Mouse (Mus musculus) layer of hippocampus, postnatal 14 days (tissue): Measurements from ENCODE around the gene Pi4k2b. TPM values are rescaled to one million over a fixed set of nuclear protein-coding genes. Genes with fewer than 3 reads are reported as not detected.
"Not testable (repeated sequence)": the region's sequence is repeated elsewhere in the genome, so short reads cannot be mapped to it uniquely, and the experiment has no call there.

Source experiments
- DNase-seq, 2 experiments: peaks; one replicate each; pipeline ENCODE4 v3.0.0; 2021 to 2022; ENCODE audit warnings: low spot score in 2 of 2, mixed read lengths in 1 of 2
- total RNA-seq, 2 experiments: library from RNA; stranded (reverse); gene quantifications; 2 replicates each; pipeline ENCODE4 v1.2.3; 2021

The Pi4k2b gene
- total RNA-seq, 2 experiments from 2014 or later: 1.3 to 2.6 TPM

- not testable (repeated sequence) for DNase-seq
Measured at GRCm38 (mm10) chr5:52776466-52777354, 35.3 kb downstream of the Pi4k2b start.

DNA sequence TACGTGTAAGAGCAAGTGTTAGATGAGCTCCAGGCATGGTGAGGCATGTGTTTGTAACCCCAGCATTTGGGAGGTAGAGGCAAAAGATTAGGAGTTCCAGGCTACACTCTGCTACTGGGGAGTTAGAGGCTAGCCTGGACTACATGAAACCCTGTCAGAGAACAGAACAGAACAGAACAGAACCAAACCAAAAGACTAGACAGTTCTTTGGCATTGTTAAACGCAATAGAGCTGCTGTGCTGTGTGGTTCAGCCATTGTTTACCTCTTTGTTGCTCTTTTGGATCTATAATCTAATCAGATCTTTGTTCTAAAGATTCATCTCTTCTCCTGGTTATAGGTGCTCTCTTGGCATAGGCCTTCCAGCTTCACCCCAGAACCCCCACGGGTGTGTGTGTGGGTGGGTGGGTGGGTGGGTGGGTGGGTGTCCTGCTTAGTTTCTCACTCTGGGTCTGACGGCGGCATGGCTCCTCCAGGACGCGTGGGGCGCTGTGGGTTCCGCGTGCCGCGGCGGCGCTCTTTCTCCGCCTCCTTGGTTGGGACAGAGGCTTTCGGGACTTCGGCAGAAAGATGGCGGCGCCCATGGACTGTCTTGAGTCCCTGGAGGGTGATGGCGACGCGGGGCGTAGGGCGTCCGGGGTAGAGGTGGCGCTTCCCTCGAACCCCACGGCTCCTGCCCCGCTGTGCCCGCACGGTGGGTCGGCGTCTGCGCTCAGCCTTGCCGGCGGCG is 41.3 kb downstream of the Pi4k2b start:
- DNase-seq: peak; percentile 84 to 90

DNA sequence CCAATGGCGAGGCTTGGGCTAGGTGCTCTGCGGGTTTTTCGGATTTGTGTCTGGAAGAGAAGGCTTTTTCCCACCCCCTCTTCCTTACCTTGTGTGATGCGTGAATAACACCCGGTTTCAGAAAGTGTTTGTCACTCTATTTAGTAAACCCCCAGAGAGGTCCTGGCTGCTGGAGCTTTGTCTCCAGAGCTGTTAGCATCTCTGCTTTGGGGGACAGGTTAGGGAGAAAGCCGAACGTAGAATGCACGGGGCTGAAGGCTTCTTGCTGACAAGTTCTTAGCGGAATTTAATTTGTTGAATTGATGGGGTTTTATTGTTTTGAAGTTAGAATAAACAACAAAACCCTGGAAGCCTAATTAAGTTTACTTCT is 41.9 kb downstream of the Pi4k2b start:
- no peak for DNase-seq

DNA sequence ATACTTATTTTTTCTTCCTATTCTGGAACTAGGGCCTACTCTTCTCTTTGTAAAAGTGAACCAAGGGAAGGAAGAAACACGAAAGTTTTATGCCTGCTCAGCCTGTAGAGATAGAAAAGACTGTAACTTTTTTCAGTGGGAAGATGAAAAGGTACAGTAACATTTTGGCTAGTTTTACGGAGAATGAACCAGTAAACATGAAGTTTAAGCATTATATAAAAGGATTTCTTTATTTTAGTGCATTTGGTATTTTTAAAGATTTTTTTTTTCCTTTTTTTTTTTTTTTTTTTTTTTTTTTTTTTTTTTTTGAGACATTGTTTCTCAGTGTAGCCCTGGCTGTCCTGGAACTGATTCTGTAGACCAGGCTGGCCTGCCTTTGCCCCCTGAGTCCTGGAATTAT is 42.6 kb downstream of the Pi4k2b start:
- DNase-seq: no peak

DNA sequence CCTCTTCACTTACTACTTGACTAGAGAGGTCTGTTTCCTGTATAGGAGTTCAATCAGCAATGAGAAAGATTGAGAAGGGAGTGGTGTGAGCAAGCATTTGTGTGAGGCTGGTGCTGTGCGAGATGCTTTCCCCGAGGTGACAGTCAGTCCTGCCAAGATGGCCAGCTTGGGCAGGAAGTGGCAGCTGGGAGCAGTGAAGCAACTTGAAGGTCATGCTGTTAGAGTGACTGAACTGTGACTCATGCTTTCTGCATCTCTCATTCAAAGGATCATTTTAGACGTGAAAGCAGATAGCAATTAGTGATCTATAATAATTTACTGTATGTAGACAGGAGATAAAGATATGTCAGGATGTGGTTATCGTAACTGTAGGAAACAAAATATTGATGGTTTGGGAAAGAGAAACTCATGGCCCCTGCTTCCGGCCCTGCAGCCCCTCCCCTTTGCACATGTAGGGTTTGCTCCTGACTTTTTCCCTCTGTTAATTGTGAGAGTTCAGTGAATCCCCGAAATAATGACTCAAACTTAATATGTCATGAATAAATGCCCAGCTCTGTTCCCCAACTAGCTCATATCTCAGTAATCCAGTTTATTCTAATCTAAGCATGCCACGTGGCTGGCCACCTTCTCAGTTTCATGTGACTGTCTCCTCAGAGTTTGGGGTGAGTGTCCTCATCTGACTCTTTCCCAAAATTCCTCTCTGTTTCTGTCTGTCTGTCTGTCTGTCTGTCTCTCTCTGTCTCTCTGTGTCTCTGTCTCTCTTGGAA is 45.4 kb downstream of the Pi4k2b start:
- no peak for DNase-seq

GRCm38 (mm10) chr5:52793230-52793629 is 51.9 kb downstream of the Pi4k2b start:
- DNase-seq: no peak

- no peak for DNase-seq
Measured at GRCm38 (mm10) chr5:52794109-52794508, 52.7 kb downstream of the Pi4k2b start.

DNA sequence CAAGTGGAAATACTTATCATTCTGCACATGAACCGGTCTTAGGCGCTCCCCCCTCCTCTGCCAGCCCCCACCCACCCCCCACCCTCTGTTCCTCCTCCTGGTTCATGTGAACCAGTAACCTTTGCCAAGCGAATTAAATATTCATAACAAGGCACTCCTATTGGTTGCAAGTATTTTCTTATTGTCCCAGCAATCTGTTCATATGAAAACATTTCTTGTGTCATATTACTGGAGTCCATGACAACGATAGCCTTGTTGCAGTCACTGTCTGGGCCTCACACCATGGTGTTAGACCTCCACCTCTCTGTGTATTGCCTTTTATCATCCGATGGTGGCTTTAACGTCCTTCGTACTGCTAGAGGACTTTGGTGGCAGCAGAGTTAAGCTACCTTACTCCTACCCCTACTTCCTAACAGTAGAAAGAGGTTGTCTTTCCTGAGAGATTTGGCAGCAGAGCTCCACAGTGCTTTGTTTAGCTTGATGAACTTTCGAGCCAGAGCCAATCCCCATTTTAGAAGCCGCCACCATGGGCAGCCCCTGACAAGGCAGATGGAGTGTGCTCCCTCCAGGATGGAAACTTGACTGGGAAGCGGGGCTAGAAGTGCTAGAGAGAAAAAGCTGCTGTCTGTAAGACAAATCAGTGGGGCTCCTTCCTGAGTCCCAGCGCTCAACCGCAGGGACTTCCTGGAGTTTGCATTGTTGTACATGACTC is 58.1 kb downstream of the Pi4k2b start:
- no peak for DNase-seq

DNA sequence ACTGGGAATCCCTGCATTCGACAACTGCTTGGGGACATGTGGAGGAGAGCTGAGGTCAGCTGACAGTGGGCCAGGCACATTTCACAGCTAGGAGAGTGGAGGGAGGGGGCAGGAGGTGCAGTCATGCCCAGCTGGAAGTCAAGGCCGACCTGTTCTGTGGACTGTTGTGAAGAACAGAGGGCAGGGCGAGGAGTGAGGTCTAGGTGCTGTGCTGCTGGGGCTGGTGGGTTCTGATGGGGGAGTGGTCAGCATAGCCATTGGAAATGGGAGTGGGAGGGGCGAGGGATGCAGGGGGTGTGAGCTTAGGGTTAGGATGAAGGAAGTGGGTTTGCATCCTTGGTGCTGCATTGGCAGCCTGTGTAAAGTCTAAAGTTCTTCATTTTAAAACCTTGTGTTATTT is 64.4 kb downstream of the Pi4k2b start:
- no peak for DNase-seq

DNA sequence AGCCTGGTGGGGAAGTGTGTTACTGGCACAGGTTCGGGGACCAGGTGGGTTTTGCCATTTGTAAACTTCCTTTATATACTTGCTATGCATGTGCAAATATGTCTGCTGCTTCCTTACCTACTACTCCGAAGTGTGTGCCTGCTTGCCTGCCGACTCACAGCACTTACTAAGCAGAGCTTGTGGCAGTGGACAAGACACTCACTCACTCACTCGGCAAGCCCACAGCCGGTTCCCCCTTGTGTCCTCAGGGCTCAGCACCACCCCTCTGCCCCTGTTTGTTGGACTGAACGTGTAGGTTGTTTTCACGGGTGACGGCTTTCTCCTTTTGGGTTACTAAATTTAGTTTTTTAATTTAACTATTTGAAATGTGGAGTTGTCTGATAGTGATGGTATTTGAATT is 65.0 kb downstream of the Pi4k2b start:
- DNase-seq: no peak

DNA sequence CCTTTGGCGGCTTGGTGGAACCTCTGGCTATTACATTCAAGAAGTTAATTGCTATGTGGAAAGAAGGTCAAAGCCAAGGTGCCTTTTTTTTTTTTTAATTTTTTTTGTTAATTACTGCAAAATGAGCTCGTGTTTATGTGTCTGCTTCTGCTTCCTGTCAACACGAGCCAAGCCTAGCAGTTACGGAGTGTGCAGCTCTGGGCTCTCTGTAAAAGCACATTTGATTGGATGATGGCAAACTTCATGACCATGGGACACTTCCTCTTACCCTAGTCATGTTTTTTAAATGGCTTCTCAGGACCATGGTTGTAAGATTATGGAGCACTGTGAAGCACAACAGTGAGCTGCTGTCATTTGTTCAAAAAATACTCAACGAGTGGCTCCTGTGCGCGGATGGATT is 65.7 kb downstream of the Pi4k2b start:
- DNase-seq: no peak

- no peak for DNase-seq
Measured at GRCm38 (mm10) chr5:52810446-52810845, 69.1 kb downstream of the Pi4k2b start.

DNA sequence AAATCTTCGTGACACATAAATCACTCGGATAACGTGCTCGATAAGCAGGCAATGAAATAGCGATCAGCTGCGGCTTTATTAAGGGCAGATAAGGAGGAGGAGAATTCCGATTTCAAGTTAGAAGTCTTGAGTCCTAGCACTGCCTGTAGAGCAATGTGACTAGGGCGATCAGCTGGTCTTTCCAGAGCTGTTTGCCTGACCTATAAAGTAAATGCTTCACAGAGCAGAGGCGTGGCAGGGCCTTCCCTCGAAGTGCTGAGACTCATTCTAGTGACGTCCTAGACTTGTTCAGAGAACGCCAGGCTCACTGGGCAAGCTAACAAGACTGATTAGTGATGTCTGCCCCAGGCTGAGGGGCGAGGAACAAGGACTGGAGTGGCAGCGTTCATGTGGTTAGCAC is 69.7 kb downstream of the Pi4k2b start:
- DNase-seq: no peak

DNA sequence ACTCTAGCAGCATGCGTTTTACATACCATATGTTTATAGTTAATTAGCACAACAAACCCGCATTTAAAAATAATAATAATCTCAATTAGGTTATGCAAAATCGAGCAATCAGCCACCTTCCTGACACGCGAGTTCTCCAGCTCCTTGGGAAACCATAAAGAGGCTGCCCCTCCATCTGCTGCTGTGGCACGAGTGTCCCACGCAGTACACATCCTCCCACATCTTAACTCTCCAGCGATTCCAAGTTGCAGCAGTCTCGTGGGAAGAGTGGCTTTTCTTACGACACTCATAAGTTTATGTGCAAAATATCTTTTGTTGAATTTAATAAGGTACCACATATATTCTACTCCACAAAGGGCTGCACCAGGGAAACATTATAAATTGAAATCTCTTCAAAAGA is 71.1 kb downstream of the Pi4k2b start:
- no peak for DNase-seq

DNA sequence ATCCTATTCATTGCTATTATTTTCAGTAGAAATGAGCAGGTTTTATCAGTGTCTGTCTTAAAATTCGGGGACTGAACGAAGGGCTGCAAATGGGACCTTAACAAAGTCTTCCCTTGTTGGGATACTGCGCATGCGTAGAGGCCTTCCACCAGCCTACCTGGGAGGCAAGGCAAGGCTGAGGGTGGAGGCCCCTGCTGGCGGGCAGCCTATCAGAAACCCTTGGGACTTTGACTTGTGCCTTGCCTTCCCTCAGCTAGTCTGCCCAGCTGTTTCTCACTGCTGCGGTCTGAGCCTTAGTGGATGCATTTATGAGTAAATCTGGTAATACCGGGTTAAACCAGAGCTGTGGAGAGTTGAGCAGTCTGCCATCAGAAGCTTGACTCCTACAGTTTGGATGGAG is 71.9 kb downstream of the Pi4k2b start:
- DNase-seq: no peak

- no peak for DNase-seq
Measured at GRCm38 (mm10) chr5:52818676-52819075, 77.3 kb downstream of the Pi4k2b start.

Other genes starting within 250 kb of the Pi4k2b start
- 10 to 100 TPM; 30.8 to 32.0 TPM for gene Lgi2, start 175.1 kb upstream of the Pi4k2b start, total RNA-seq
- gene Sepsecs, start 71.9 kb upstream of the Pi4k2b start, total RNA-seq: 10 to 100 TPM; 10.6 to 11.5 TPM
- gene Zcchc4, start 33.8 kb downstream of the Pi4k2b start, total RNA-seq: 1 to 10 TPM; 8.8 to 9.1 TPM
- 10 to 100 TPM; 75.1 to 85.1 TPM for gene Anapc4, start 92.4 kb downstream of the Pi4k2b start, total RNA-seq